In the genomic region with DNA sequence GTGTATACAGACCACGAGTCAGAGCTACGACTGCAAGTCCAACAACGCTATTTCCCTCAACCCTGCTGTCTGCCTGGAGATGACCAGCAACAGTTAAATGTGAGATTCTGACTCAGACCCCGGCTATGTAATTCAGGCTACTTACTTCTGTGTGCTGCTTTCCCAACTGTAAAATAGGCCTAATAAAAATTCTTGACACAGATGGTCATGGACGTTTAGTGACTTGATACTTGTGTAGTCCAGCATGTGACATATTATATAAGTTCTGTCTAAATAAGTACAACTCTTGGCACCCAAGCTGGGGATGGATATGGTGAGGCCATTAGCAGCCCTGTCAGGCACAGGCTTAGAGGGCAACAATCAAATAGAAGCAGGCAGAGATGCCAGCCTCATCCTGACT, we compare ENCODE assay signal across 18 mouse cellular contexts.
"Had no signal": no experiment of that assay in that cellular context is flagged by ENCODE, and none has a peak within 500 bp of the region (broad histone marks: within the 10 kb centered on the region; RNA-seq: fewer than 3 reads in every experiment).

No protein-coding gene starts in this region.

- DNase-seq: kidney, postnatal 10 days; kidney, postnatal 36 days; layer of hippocampus, postnatal 36 days; liver, embryonic 13.5 days; lung, adult 2 months; lung, postnatal 14 days; lung, postnatal 4 days; midbrain, embryonic 14.5 days; right cerebral cortex, adult 18-20 months; right cerebral cortex, postnatal 14 days; right cerebral cortex, postnatal 4 days; spleen, adult 18-20 months; thymus, postnatal 4 days had no signal

- H3K4me3 ChIP-seq: kidney, embryonic 15.5 days; left cerebral cortex, adult 2 months; liver, embryonic 13.5 days; neural tube, embryonic 12.5 days; neural tube, embryonic 15.5 days; stomach, embryonic 15.5 days had no signal

- H3K27me3 ChIP-seq: kidney, embryonic 15.5 days; liver, embryonic 13.5 days; neural tube, embryonic 12.5 days; neural tube, embryonic 15.5 days; stomach, embryonic 15.5 days had no signal

- H3K36me3 ChIP-seq: kidney, embryonic 15.5 days; liver, embryonic 13.5 days; neural tube, embryonic 12.5 days; neural tube, embryonic 15.5 days; stomach, embryonic 15.5 days had no signal
